Mouse (Mus musculus) 3134 (cell line): ENCODE data around the gene Eng.

Source experiments
- DNase-seq: peaks from one replicate; pipeline ENCODE4 v3.0.0-alpha.2; 2011; ENCODE audit warnings: low spot score; ENCODE audit not compliant: insufficient read length; ENCODE audit errors: extremely low read depth

The Eng gene

DNA sequence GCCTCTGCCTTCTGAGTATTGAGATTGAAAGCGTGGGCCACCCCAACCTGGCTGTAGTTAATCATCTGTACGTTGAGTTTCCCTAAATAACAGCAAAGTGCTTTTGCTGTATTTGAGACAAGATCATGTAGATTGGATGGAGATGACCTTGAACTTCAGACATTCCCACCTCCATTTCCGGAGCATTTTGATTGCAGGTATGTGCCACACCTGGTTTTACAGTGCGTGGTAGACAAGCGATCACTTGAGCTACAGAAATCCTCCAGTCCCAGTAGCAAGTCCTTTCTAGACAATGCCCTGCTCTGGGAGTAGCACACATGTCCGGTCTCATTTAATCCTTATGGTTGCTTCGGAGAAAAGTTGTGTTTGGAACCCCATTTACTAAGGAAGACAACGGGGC lies 56.7 kb downstream of the Eng start:
- no peak for DNase-seq

DNA sequence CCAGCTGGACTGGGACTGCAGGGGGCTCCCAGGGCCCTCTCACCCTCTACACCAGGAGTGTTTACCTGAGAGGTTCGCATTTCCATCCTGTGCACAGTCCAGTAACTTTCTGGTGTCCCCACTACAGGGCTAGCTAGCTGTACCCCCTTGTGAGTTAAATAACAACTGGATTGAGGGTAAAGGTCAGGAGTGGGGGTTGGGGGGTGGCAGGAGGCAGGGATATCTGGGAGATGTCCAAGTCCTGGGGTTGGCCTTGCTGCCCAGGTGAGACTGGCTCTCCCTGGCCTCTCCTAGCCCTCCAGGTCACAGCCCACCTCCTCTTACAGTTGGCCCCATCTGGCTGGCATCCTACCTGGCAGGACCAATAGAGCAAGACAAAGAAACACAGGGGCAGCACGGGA lies 57.6 kb downstream of the Eng start, which contains the start of gene Fpgs:
Gene Fpgs, minus strand, starts transcription at position 125 of the 401 bp plus-strand sequence.
- no peak for DNase-seq

- DNase-seq: no peak
Observed at GRCm38 (mm10) chr2:32705018-32705417, 58.6 kb downstream of the Eng start.

- DNase-seq: no peak
Observed at GRCm38 (mm10) chr2:32706971-32707370, 60.6 kb downstream of the Eng start.

GRCm38 (mm10) chr2:32708643-32709042 lies 62.2 kb downstream of the Eng start:
- peak; percentile 41 for DNase-seq

GRCm38 (mm10) chr2:32709521-32710137 lies 63.2 kb downstream of the Eng start:
- no peak for DNase-seq

- no peak for DNase-seq
Observed at GRCm38 (mm10) chr2:32710425-32710824, 64.0 kb downstream of the Eng start.

DNA sequence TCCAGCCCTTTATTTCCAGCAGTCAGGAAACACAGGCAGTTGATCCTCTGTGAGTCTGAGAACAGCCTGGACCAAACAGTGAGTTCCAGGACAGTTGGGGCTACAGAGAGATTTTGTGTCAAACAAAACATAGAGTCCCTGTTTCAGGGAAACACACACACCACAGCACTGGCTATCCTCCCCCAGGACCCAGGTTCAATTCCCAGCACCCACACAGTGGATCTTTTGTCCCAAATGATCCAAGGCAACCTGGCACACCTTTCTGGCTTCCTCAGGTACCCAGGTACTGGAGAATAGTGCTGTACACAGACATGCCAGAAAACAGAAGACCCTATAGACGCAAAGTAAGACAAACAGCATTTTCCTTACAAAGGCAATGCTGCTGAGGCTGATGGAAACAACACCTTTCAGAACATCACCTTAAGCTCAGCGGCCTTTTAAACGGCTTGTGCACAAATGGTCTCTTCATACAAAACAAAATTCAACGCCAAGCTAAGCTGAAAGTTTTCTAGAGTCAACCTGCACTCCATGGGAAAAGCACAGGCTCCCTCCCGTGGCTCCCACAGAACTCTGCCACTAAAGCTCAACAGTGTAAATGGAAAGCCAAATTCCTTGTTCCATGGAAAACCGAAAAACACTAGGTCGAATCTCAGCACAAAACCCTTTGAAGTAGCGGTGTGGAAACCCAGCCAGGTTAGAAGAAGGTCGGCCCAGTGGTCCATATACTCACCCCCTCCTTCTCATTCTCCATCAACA lies 65.1 kb downstream of the Eng start:
- no peak for DNase-seq

DNA sequence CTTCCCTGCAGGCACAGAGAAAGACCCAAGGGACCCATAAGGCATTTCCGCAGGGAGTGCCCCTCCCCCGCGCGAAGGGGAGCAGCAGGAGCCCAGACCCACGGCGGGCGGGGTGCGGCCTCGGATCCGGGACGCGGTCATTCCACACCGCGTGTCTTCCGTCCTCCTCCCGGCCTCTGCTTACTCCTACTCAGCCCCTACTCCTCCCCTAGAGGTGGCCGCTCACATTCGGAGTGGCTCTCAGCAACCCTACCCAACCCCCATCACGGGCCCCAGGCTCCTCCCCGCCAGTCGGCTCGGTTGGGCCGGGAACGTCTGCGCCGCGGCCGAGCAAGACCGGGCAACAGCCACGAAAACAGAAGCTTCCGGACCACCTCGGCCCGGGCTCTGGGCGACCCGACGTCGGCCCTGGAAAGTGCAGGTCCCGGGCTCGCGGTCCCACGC lies 65.7 kb downstream of the Eng start:
- peak; percentile 80 for DNase-seq

GRCm38 (mm10) chr2:32712586-32712933 lies 66.2 kb downstream of the Eng start:
- peak; percentile 88 for DNase-seq

DNA sequence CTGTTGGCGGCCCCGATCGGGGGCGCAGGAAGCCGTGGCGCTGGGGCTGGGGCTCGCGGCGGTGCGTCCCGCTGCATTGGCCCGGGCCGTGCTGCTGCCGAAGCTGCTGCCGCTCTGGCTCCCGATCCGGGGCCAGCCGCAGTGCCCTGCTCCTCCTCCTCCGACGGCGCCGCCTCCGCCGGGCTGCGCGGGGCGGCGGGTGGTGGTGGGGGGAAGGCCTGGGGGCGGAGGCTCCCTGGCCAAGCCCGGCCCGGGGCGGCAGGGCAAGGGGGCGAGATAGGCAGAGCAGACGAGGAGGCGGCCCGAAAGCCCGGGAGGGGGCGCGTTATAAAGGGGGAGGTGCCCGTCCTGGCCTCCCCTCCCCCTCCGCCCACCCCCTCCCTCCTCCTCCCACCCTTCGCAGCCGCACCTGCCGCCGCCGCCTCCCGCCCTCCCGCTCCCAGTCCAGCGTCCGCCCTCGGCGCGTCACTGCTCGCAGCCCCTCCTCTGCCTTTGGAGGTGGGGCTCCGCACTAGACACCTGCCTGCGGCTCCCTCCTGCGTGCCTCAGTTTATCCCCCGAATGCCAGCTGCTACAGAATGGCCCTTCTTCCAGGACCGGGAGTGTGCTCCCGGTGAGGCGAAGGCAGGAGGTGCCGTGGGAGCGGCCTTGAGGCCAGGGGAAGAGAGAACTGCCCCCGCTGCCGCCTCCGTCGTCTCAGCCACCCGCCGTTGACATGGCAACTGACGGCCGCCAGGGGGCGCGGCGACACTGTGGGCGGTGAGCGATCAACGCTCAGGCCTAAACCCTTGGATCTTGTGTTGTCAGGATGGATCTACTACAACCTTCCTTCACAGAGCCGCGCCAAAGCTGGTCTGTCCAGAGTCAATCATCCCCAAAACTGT lies 66.8 kb downstream of the Eng start, which contains the start of gene Cdk9:
Gene Cdk9, minus strand, starts transcription at position 143 of the 884 bp plus-strand sequence.
- peak; percentile 91 for DNase-seq

DNA sequence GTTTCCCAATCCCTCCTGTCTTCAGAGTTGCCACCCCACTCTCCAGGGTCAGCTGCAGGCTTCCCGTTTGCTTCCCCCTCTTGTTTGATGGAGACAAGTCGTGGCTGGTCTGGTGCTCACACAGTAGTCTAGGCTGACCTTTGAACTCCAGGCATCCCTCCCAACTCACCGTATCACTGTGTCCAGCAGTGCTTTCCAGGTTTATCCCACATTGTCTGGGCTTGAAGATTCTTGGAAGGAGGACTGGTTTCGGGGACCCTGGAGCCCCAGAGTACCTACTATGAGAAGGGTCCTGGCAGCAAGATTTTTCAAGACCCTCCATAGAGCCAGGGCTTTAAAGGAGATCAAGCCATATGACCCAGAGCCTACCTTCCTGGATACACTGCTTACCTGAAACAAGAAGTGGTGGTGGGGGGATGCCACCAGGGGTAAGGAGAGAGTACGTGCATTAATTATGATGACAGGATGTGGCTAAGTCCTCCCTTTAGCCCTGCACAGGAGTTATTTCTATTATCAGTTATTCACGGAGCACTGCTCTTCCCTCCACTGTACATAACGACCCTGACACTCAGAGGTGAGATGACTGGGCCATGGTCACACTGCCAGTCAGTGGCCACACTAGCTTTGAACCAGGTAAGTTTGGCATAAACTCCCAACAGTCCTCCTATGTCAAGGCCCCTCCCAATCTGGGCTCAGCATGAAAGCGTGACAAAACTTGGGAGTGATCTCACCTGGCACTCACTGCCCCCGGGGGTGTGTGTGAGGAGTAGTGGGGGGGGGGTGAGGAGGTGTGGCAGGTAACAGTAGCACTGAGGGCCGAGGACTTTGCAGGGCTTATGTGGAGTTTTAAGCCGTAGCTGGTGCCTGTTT lies 68.0 kb downstream of the Eng start:
- no peak for DNase-seq

DNA sequence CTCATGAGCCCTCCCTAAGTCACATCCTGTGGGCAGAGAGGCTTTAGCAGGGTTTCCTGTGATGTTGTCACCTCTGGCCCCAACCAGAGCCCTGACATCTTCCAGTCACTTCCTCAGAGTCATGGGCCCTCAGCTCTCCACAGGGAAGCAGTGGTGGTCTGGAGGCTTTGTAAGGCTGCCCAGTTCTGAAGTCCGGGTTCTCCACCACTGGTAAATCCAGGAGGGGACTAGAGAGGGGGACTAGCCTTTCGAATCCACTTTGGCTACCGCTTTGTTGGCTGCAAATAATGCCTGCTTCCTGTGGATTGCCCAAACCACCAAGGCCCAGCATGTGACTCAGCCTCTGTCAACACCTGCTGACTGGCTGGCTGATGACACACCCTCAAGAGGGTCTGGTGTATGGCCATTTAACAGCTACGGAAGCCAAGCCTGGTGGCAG lies 68.6 kb downstream of the Eng start:
- DNase-seq: peak; percentile 73

DNA sequence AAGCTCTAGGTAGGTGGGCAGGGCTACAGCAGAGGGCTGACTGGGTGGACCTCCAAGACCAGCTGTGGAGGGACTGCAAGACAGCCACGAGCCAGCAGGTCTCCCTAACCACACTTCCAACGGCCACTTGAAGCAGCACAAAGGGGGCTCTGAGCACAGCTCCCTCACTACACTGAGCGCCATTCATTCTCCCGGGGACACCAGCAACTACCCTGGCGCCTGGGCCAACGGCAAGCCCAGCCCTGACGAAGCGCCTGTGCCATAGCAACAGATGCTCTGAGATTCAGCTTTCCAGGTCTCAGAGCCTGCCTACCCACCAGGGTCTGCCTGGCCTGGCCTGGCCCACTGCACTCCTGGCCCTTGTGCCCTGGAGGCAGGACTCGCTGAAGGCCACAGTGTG lies 72.4 kb downstream of the Eng start:
- DNase-seq: no peak

- no peak for DNase-seq
Observed at GRCm38 (mm10) chr2:32720053-32720452, 73.7 kb downstream of the Eng start.

GRCm38 (mm10) chr2:32720681-32721229 lies 74.4 kb downstream of the Eng start, which contains the start of gene Sh2d3c:
Sh2d3c (plus strand) TSS chr2:32721055.
- DNase-seq: peak; percentile 77

DNA sequence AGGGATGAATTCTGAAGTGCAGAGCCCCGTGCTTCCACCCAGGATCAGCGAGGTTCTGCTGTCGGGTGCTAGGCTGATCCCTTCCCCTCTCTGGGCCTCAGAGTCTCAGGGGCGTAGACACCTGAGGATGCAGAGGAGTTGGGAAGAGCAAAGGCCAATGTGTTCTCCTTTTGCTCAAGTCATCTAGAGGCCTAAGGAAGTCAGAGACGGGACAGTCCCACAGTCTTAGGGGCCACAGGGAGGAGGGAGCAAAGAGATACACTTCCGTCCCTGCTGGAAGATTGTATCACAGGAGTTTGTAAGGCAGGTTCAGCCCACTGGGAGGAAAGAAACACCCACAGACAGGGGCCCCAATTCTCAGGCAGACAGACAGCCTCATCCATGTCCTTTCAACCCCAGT lies 75.7 kb downstream of the Eng start:
- DNase-seq: no peak

DNA sequence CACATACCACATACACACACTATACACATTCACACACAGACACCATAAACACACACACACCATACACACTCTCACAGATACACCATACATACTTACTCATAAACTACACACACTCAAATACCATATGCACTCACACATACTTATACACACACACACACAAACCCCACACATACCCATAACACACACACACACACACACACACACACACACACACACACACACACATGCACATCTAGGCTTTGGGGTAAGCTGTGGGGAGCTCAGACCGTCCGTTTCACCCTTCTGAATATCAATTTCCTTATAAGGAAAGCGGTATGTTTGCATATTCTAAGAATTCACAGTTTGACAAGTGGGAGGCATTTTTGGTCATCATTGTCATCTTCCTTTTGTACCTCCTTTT lies 76.2 kb downstream of the Eng start:
- no peak for DNase-seq

DNA sequence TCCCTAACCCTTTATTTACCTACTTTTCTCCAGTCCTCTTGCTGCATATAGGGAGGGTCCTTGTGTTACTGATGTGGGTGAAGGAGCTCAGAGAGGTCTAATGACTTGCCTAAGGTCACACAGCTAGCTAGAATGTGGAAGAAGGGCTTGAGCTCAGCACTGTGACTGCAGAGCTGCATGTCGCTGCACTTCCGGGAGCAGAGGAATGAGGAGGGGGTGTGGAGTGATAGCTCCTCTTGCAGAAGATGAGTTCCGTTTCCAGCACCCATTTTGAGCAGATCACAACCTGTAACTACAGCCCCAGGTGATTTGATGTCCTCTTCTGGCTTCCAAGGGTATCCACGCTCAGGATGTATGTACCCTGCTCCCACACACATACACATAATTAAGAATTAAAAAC lies 77.8 kb downstream of the Eng start:
- DNase-seq: no peak
